Mouse (Mus musculus): ENCODE measurements around the gene Psmb7.
A peak's percentile ranks its signal among the peaks of the same experiment; 100 is the strongest.

Psmb7 gene

GRCm38 (mm10) chr2:38643625-38644427, at the start of gene Psmb7:
TSS of gene Psmb7 (minus strand) at chr2:38644087.
- DNase-seq (ENCODE audit: low spot score), result peak; percentile 97

DNA sequence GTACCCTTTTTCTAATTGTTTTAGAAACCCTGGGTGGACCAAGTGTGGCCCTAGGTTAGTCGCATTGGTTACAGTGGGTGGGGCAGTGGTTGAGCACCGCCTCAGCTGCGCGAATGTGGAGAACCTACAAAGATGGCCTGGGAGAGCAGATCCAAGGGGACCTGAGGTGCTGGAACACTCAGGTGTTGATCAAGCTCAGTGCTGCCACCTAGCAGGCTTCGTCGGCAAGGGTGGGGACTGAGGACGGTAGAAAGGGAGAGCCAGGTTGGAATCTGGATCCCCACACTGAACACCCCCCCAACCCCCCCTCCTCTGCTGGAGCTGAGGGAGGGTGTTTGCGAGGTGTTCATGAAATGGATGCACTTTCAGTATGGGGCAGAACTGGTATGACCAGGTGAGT, 47.7 kb upstream of the Psmb7 start:
- peak; percentile 64 for DNase-seq (ENCODE audit: low spot score)

DNA sequence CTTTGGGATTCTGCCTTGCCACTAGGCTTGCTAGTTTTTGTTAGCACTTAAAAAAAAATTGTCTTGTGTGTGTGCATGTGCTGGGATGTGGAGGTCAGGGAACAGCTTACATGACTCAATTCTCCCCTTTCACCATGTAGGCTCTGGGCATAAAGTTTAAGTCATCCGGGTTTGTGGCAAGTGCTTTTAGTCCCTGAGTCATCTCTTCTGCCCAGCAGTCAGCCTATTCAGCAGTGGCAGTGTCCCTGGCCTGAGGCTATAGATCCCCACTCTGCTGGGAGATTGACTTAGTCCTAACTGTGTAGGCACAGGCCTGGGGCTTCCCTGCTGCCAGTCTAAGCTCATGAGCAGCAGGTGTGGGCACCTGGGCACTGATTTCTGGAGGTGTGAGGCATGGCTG, 46.0 kb upstream of the Psmb7 start:
- no peak for DNase-seq (ENCODE audit: low spot score)

DNA sequence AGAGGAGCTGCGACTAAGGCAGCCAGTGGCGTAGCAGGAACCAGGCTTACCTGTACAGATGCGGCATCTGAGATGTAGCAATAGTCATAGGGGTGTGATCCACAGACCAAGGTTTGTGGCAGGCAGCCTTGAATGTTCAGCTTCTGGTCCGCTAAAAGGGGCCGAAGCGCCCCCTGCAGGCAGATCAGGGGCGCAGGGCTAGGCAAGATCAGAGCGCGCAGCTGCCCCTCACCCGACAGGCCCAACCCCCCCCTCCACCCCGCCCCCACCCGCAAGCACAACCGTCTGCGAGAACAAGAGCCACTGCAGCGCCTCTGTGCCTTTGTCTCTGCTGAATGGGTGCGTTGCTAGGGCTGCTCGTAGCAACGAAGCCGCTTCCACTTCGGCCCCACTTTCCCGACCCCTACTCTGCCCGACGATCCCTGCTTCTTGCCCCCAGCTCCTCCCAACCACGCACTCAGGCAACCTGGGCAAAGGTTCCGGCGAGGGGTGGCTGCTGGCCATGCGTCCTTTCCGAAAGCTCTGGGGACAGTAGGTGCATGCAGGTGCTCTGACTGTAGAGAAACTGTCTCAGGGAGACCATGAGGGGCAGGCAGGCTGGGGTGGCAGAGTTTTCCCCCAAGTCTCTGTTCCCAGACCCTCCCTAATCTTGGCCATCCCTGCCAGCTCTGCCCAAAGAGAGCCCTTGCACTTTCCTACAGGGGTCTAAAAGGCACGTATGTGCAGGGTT, 45.1 kb upstream of the Psmb7 start:
- DNase-seq (ENCODE audit: low spot score), result peak; percentile 87

GRCm38 (mm10) chr2:38685746-38686145, 41.9 kb upstream of the Psmb7 start:
- no peak for DNase-seq (ENCODE audit: low spot score)

- no peak for DNase-seq (ENCODE audit: low spot score)
Observed at GRCm38 (mm10) chr2:38683083-38683482, 39.2 kb upstream of the Psmb7 start.

DNA sequence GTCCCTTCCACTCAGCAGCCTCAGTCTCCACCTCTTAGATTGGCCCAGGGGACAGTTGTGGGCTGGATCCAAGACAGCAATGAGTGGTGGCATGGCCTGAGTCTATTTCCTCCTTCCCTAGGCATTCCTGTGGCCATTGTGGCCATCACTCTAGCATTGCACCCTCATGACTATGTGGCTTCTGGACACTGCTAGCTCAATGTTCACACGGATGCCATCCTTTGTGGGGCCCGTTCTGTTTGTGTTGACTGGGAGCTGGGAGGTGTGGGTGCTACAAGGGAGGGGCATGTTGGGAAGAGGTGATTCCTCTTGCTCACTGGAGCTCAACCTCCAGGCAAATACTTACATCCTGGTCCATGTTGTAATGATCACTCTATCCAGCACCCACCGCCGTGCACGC, 38.3 kb upstream of the Psmb7 start:
- no peak for DNase-seq (ENCODE audit: low spot score)

- DNase-seq (ENCODE audit: low spot score), result no peak
Observed at GRCm38 (mm10) chr2:38678947-38679346, 35.1 kb upstream of the Psmb7 start.

- no peak for DNase-seq (ENCODE audit: low spot score)
Observed at GRCm38 (mm10) chr2:38675366-38675969, 31.6 kb upstream of the Psmb7 start.

DNA sequence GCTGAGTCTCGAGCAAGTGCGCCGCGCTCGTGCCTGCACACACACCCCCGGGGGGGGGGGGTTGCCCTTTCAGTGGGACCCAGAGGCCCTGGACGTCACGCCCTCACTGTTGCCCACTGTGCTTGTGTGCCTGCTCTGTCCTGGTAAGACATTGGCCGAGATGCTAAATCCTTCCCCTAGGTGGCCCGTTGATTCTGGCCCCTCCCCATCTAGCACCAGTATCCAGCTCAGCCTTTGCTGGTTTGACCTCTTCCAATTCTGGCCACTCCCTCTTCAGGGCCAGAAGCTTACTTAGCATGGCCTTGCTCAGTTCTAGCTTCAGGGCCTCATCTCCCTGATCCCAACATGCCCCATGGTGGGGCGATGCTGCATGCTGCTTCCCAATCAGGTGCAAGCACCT, 28.6 kb upstream of the Psmb7 start:
- no peak for DNase-seq (ENCODE audit: low spot score)

GRCm38 (mm10) chr2:38668802-38669580, 25.1 kb upstream of the Psmb7 start:
- peak; percentile 76 for DNase-seq (ENCODE audit: low spot score)

- DNase-seq (ENCODE audit: low spot score), result peak; percentile 62
Observed at GRCm38 (mm10) chr2:38661398-38661797, 17.5 kb upstream of the Psmb7 start.

DNA sequence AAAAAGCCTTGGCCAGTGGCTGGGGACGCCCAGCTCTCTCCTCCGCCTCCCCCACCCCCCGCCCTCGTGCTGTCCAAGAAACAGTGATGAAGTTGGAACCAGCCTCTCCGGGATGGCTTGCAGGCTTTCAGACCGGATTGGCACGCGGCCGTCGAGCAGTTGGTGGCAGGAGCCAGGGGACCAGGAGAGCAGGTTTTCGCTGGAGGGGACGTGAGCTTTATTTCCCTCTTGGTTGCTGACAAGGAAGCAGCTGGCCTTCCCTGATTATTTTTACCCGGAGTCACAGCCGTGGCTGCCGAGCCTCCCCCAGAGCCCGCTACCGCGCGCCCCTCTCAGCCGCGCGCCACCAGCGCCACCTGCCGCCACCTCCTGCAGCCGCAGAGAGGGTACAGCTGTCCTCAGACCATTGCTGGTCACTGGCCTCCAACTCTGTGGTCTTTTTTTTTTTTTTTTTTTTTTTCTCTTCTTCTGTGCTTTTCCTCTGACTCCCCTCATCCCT, 14.5 kb upstream of the Psmb7 start:
- peak; percentile 86 for DNase-seq (ENCODE audit: low spot score)

DNA sequence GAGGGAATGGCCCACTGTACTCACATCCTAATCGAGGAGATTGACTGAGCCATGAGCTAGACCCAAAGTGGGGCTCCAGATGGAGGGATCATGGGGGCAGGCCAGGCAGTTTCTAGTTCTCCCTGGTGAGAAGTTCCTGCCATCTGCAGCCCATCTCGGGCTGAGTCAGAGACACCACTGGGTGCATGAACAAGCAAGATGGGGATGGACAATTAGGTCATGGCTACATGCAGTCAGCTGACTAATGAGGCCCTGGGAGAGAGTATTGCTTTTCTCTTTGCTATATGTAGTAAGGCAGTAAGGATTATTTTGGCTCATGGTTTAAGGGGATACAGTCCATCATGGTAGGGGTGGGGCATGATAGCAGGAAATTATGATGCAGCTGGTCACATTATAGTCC, 9.8 kb upstream of the Psmb7 start:
- DNase-seq (ENCODE audit: low spot score), result no peak

DNA sequence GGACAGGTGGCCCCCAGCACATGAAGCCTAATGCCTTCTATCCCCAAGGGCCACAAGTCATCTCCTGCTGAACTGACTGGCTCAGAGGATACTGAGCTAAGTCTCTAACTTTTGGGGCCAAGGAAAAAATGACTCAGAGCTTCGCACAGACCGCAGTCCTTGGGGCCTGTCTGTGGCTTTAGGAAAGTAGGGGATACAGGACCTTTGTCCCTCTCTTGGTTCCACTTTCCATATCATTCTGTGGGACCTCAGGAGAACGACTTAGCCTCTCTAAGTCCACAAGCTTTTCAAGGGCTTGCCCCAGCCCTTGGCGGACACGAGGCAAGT, 9.4 kb upstream of the Psmb7 start:
- DNase-seq (ENCODE audit: low spot score), result no peak

DNA sequence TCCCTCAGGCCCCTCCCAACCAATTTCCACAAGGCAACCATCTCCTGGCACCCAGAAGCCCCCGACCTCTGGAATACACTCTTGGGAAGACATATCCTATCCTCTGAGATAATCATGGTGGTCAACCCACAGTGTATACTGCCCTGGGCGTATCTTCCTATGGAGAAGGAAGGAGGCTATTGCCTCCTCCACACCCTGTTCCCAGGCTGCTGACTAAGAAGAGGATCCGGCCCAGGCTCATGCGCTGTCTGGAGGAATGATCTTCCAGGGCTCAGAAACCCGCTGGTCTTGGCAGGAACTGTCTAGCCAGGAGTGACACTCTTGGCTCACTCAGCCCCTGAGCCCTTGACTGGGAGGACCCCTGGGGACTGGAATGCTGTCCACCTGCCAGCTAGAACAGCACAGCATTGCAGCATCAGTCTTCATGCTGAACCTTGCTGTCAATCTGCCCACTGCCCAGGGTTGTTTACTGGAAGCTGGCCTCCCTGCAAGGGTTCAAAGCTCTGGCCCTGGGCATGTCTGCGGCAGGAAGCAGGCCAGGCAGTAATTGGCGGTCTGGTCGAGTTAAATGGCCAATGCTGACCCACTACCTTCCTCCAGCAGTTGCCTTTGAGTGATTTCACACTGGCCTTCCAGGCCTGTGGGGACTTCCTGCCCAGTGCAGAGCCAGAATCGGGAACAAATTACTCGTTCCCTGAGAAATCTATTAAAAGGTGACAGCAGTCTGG, 8.8 kb upstream of the Psmb7 start:
- no peak for DNase-seq (ENCODE audit: low spot score)

- no peak for DNase-seq (ENCODE audit: low spot score)
Observed at GRCm38 (mm10) chr2:38652098-38652497, 8.2 kb upstream of the Psmb7 start.

DNA sequence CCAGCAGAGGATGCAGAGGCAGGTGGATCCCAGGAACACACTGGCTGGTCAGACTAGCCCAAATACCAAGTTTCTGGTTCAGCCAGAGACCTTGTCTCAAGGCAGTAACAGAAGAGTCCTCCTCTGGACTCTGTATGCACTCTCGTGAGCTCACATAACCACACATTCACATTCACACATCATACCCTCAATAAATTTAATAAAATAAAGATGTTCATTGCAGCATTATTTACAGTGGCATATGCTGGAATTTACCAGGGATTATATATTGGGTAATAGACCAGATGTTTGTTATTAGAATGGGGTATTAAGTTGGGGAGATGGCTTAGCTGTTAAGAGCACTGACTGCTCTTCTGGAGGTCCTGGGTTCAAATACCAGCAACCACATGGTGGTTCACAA, 6.5 kb upstream of the Psmb7 start:
- no peak for DNase-seq (ENCODE audit: low spot score)

GRCm38 (mm10) chr2:38647661-38648060, 3.8 kb upstream of the Psmb7 start:
- DNase-seq (ENCODE audit: low spot score), result no peak

DNA sequence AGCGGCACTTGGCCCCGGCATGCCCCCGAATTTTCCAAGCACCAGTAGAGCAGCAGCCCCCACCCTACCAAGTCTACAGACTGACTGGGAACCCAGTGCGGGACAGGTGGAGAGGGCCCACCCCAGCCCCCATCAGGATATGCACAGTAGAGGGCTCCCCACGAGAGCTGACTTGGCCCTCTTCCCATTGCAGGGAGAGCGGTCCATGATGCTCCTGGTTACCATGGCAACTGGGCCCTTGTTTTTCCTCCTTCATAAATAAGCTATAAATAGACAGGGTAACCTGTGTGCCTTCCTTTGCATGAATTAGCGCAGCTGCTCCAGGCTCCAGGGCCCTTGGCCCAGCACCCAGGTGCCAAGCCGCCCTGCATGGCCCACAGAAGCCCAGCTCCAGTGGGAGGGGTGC, 3.3 kb upstream of the Psmb7 start:
- DNase-seq (ENCODE audit: low spot score), result no peak

DNA sequence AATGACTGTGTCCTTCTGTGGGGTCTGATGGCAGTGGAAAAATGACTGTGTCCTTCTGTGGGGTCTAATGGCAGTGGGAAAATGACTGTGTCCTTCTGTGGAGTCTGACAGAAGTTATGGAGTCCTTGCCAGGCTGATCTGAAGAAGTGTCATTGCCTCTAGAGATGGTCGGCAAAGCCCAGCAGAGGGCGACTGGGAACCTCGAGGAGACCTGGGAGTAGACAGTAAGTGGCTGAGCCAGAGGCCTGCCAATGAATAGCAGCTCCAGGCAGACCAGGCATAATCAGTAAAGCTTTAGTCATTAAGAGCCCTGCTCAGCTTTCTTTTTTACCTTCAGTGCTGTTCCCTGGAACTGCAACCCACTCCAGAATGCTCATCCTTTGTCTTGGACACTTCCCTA, 2.0 kb upstream of the Psmb7 start:
- DNase-seq (ENCODE audit: low spot score), result peak; percentile 87

DNA sequence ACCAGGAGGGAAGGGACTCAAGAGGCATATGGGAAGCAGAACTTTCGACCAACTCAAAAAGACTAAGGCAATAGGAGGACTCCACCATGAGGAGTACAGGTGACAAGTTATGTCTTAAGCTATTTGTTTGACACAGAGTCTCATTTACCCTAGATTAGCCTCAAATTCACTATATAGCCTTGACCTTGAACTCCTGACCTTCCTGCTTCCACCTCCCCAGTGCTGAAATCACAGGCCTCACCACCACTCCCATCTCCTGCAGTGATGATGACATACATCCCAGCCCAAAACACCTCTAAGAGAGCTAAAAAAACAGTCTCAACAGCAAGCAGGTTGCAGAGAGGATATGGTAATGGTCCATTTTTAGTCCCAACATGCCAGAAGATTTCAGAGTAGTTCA, 2.1 kb downstream of the Psmb7 start:
- no peak for DNase-seq (ENCODE audit: low spot score)
